Mouse (Mus musculus): ENCODE measurements around the gene Tesc.

The Tesc gene

GRCm38 (mm10) chr5:118045385-118045784 is 17.8 kb downstream of the Tesc start:
- no peak for DNase-seq

- no peak for DNase-seq
Measured at GRCm38 (mm10) chr5:118047091-118047757, 19.7 kb downstream of the Tesc start.

- DNase-seq = no peak
Measured at GRCm38 (mm10) chr5:118048412-118048811, 20.9 kb downstream of the Tesc start.

DNA sequence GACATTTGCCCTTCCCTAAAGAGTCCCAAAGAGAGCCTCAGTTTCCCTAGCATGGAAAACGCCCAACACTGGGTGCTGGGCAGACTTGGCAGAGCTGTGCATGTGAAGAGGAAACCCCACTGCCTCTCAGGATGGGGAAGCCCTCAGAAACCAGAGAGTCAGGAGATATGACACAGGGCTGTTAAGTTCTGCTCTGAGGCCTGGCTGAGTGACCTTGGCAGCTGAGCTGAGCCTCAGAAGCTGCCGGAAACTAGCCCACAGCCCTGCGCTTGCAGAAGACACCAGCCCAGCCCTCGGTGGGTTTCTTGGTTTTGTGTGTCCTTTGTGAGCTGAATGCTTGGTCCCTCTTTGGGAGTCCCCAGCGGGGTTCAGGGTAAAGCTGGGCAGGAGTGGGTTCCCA is 21.4 kb downstream of the Tesc start:
- no peak for DNase-seq

- DNase-seq = no peak
Measured at GRCm38 (mm10) chr5:118050743-118051142, 23.2 kb downstream of the Tesc start.

- DNase-seq = peak; percentile 78
Measured at GRCm38 (mm10) chr5:118051981-118052662, 24.6 kb downstream of the Tesc start.

GRCm38 (mm10) chr5:118053205-118053604 is 25.7 kb downstream of the Tesc start:
- no peak for DNase-seq

DNA sequence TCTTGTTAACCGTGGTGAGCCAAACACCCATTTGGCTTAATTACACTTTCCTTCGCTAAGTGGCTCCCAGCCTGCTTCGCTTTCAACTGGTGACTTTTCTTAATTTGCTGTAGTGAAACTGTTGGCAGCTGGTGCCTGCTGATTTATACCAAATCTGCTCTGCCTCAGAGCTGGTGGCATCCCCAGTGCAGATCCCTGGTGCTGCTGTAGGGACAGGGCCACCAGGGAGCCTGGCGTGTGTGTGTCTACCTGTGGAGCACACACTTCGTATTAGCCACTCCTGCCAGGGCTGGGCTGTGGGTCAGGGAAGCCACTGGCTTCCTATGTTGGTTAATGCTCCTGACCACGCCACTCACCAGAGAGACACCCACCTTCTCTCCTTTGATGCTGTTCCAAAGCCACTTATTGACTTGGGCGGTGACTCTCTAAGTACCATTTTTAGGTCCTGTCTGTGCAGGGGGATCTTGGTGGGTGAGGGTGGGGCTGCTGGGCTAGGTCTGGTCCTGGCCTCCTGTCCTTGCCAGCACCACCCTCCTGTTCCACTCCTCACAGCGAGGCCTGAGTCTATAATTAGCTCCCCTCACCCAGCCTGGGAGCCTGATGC is 30.1 kb downstream of the Tesc start:
- DNase-seq = no peak

DNA sequence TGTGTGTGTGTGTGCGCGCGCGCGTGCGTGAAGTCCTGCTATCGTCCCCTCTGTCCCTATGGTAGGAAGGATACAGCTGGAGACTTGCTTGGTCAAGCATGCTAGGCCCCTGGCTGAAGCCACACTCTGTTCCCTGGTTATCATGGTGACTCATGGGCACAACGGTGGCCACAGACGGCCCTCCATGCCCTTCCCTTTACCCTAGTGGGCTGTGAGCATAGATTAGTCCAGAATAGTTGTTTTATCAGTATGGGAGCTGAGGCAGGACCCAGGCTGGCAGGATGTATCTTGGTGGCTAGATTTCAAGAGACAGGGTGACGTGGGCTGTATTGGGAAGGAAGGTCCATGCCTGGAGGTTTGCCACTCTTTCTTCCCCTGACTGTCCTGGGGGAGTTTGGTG is 31.3 kb downstream of the Tesc start:
- DNase-seq = no peak

DNA sequence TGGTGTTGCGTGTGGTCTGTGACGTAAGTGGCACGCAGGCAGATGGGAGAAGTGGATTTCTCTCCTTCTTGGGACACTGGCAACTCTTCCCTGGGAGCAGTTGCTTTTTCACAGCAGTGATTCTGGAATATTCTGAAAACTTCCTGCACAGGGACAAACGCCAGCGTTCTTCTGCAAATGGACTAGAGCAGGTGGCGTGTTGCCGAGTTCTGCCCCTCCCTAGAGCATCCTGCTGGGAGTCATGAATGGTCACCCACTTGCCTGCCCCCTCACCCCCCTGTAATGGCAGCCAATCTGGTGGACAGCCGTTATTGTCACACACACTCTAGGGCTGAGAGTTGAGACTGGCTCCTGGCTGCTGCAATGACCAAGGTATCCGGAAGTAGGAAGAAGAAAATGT is 32.1 kb downstream of the Tesc start:
- no peak for DNase-seq

DNA sequence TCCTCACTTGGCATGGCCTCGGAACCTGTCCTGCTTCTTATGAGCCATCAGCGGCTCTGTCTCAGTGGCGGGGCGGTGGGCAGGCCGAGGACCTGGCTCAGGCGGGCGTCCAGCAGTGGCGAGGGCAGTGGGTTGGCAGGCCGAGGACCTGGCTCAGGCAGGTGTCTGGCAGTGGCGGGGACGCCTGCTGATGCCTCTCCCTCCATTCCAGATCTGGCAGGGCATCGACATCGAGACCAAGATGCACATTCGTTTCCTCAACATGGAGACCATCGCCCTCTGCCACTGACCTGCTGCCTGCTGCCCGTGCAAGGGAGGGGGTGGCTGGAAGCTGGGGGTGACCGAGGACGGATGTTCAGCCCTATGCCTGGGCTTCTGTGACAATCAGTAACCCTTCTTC is 33.8 kb downstream of the Tesc start:
- DNase-seq = no peak

- no peak for DNase-seq
Measured at GRCm38 (mm10) chr5:118063181-118063621, 35.7 kb downstream of the Tesc start.

DNA sequence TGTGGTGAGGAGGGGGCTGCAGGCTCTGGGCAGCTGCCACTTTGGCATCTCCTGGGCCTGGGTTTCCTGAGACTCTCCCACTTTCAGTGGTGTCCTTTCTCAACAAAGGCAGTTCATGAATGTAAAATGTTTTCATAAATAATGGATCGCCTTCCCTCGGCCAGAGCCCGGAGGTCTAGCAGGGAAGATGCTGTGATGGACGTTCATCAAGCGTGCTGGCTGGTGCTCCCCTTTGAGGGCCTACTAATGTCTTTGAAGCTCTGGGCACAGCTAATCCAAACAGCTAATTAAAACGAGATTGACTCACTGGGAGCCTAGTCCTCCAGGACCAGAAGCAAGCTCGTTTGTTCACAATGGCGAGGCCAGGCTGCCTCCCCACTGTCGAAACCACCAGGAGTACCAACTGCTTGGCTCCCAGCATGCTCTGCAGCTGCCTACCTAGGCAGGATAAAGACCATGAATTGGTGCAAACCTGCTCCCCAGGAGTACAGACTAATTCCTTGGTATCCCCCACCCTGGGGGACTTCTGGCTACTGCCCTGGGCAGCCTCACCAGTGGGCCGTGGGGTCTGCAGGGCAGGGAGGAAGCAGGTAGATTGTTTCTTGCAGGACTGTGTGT is 36.9 kb downstream of the Tesc start:
- no peak for DNase-seq

DNA sequence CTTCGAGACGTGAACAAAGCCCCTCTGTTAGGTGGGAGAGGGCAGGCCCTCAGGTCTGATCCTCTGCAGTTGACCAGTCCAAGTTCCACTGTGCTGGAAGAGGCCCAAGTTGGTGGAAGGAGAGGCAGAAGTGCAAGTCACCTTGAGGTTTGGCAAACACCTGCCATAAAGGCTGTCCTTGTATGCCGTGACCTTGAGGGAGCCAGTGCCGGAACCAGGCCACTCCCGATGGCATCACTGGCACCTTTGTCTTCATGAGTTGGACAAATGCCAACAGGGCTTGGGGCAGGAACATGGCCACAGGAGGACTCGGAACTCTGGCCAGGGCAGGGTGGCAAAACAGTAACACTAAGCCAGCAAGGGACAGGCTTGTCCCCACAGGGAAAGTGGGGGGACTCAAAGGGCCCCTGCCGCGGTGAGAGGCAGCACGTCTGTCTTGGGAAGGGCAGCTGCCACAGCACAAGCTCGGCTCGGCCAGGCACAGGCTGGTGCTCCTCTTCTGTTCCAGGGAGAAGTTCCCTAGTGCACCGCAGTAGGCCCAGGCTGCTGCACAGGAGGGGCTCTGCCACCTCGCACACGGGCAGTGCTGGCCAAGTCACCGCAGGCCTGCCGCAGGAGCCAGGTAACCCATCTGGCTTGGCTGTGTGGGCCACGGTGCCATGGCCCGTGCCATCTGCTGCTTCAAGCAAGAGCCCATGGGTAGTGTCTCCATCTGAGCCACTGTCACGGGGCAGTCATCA is 38.1 kb downstream of the Tesc start:
- DNase-seq = peak; percentile 87

DNA sequence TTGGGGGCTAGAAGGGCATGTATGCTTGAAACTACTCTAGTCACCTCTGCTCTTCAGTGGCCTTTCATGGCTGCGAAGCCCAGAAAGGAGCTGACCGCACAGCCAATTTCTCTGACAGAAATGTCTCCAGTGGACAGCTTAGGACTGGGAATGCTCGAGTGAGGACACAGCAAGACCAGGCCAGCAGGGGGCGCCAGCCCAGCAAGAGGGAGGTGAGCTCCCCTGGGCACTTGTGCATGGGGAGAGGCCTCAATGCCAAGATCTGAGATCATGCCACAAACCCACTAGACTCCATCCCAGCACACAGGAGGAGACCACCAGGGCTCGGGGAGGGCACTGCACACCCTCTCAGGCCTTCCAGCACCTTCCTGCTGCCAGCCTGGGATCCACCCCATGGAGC is 39.3 kb downstream of the Tesc start:
- peak; percentile 85 for DNase-seq

- no peak for DNase-seq
Measured at GRCm38 (mm10) chr5:118067572-118067971, 40.0 kb downstream of the Tesc start.

DNA sequence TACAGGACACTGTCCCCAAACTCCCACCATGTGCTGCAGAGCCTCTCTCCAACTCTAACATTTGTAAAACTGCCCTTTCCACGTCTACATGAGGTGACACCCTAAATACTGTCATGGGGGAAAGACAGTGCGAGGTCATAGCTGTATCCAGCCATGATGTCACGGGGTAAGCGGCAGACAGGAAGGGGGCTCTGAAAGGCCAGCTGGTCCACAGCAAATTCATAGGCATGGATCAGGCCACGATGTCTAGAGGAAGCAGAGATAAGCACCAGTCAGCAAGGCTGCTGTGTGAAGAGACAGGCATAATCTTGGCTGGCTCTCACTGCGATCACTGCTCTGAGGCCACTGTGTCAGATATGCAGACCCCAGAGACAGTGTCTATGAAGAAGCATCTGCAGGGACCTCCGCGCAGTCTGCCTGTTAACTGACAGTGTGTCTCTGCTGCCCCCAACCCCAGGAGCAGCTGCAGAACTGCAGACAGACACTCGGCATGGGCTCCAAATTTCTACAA is 40.5 kb downstream of the Tesc start:
- DNase-seq = no peak

GRCm38 (mm10) chr5:118069315-118069714 is 41.8 kb downstream of the Tesc start:
- peak; percentile 86 for DNase-seq

GRCm38 (mm10) chr5:118071766-118072165 is 44.2 kb downstream of the Tesc start:
- DNase-seq = no peak

DNA sequence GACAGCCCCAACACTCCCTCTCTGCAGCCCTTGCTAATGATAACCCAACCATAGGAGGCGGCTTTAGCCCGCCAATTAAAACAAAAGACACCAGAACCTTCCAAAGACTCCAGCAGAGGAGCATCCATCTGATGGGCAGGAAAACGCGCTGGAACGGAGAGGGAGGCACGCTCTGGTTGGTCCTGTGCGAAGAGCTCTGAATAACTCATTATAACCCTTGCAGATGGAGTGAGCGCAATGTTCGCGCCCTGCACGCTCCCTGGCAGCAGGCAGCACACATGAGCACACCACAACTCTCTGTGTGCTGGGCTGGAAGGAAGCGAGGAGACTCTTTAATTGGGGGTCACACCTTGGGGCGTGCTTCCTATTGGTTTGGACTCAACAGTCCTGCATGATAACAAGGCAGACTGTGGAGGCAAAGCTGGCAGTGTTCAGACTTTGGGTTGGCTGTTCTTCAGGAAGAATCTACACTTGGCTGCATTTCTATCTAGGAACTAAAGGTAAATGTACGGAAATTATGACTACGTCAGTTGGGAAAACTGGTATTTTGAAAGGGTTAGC is 45.8 kb downstream of the Tesc start:
- DNase-seq = no peak

DNA sequence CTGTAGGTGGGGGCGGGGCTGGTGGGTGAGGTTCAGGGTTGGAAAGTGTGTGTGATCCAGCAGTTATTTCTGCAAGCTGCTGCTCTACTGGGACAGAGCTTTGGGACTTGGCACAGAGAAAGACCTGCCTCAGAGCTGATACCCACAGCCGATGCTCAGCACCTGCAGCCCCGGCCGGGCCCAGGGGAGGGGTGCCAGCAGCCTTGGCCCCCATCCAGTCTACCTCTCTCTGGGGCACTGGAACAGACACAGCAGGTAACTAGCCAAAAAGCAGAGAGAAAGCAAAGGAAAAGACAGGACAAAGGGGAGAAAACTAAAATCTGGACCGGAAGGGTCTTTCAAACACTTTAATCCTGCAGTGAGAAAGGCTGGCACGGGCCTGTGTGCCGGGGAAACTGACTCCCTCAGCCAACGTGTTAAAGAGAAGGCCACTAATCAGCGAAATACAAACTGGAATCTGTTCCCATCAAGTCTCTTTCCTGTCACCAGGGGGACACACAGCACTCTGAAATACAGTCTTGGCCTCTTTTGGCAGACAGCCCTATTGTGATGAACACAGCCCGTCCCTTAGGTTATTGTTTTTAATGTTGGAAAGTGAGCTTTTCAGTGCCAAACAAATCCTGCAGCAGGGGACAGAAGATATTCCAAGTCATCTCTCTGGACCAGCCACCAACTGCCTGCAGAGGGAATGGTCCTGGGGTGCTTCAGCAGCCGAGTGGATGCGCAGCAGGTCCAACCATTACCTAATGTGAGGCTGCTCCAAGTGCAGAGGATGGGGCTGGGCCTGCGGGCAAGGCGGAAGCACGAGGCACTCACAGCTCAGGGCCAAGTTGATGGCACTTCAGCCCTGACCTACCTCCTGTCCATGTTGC is 49.4 kb downstream of the Tesc start:
- DNase-seq = peak; percentile 55

- DNase-seq = no peak
Measured at GRCm38 (mm10) chr5:118078550-118078949, 51.0 kb downstream of the Tesc start.

All from cerebellum, adult 11 months (tissue).